Mouse (Mus musculus) Patski (cell line): Measurements from ENCODE around the gene Unc50. TPM values are rescaled to one million over a fixed set of nuclear protein-coding genes. Genes with fewer than 3 reads are reported as not detected.

Source experiments
- ATAC-seq: fragments of 100-300 bp; one replicate; pipeline ENCODE4 v1.8.0; 2021
- CTCF ChIA-PET: fragments of 350-600 bp; sonication (Branson Sonifier 250); formaldehyde crosslinking; loops from one replicate; lab custom pipeline; 2022; ENCODE audit warnings: inconsistent platforms; lab: Charles Lee
- POLR2A ChIA-PET: fragments of 350-600 bp; sonication (Branson Sonifier 250); formaldehyde crosslinking; loops from one replicate; lab custom pipeline; 2022; ENCODE audit warnings: antibody characterized with exemption, inconsistent platforms; lab: Charles Lee
- DNase-seq: peaks from one replicate; pipeline ENCODE4 v3.0.0-alpha.2; 2011; ENCODE audit warnings: low read depth, low spot score
- H3K27me3 ChIP-seq: fragments of 371-371 bp; one replicate; pipeline ENCODE4 v1.5.1; 2021
- CTCF ChIP-seq: fragments of 100-300 bp; IDR thresholded peaks from one replicate; pipeline ENCODE4 v1.5.1; 2021
- in situ Hi-C: fragments of 300-500 bp; cut with MboI; formaldehyde crosslinking; loops from 3 replicates; pipeline ENCODE4 v1.11.1; 2018; ENCODE audit warnings: low pct_unique_long_range_greater_than_20kb, mixed read lengths
- polyA plus RNA-seq: library from polyadenylated mRNA; unstranded; gene quantifications from one replicate; pipeline ENCODE4 v1.2.3, GENCODE M21; 2021

Gene Unc50
- 74.4 TPM for polyA plus RNA-seq

GRCm38 (mm10) chr1:37429366-37430296 lies at the start of gene Unc50, which contains the start of gene Coa5:
TSS of gene Unc50 (plus strand) at chr1:37430139.
TSS of gene Coa5 (minus strand) at chr1:37430103.
- ATAC-seq (peak; percentile 90), DNase-seq (peak; percentile 80)
- in situ Hi-C loops: no loop called here
- POLR2A ChIA-PET: interaction anchor here (0.5 to 1.7 kb wide), 2 partner anchors 10 to 90 kb away, joined by 4 read pairs; no protein-coding TSS in a partner anchor
- H3K27me3 ChIP-seq: no peaks in the 10 kb centered on the region
- CTCF ChIA-PET: interaction anchor here (1.0 to 1.5 kb wide), 2 partner anchors 8 to 11 kb away, joined by 3 to 4 read pairs; no protein-coding TSS in a partner anchor
- no peak for TF ChIP-seq CTCF

GRCm38 (mm10) chr1:37380913-37381312 lies 49.0 kb upstream of the Unc50 start:
- H3K27me3 ChIP-seq: no peaks in the 10 kb centered on the region
- DNase-seq: no peak
- POLR2A ChIA-PET: no interaction called here
- CTCF ChIA-PET: no interaction called here
- in situ Hi-C loops: loop anchor here (25.0 kb wide), 1 partner anchor 594 kb away; no protein-coding TSS in a partner anchor
- ATAC-seq: no peak
- no peak for TF ChIP-seq CTCF

- POLR2A ChIA-PET: no interaction called here
These were observed 45.6 kb upstream of the Unc50 start for GRCm38 (mm10) chr1:37384304-37384703.

GRCm38 (mm10) chr1:37386448-37386971 lies 43.4 kb upstream of the Unc50 start:
- ATAC-seq: no peak
- TF ChIP-seq CTCF: no peak
- in situ Hi-C loops: loop anchor here (25.0 kb wide), 1 partner anchor 599 kb away; no protein-coding TSS in a partner anchor
- ChIA-PET CTCF (no interaction called here), POLR2A (no interaction called here)
- no peak for DNase-seq
- H3K27me3 ChIP-seq: no peaks in the 10 kb centered on the region

More at GRCm38 (mm10) chr1:37384304-37384703, 45.6 kb upstream of the Unc50 start:
- no peak for TF ChIP-seq CTCF
- DNase-seq (no peak), ATAC-seq (no peak)
- CTCF ChIA-PET: no interaction called here
- no peaks in the 10 kb centered on the region for H3K27me3 ChIP-seq
- in situ Hi-C loops: loop anchor here (25.0 kb wide), 1 partner anchor 597 kb away; no protein-coding TSS in a partner anchor

GRCm38 (mm10) chr1:37393174-37393573 lies 36.8 kb upstream of the Unc50 start:
- H3K27me3 ChIP-seq: no peaks in the 10 kb centered on the region
- ChIA-PET POLR2A (no interaction called here), CTCF (interaction anchor here (0.8 kb wide), 1 partner anchor 9 kb away, joined by 4 read pairs; no protein-coding TSS in a partner anchor)
- in situ Hi-C loops: loop anchor here (25.0 kb wide), 1 partner anchor 606 kb away; no protein-coding TSS in a partner anchor
- ATAC-seq (no peak), DNase-seq (no peak)
- TF ChIP-seq CTCF: no peak

GRCm38 (mm10) chr1:37396481-37396880 lies 33.5 kb upstream of the Unc50 start:
- DNase-seq (no peak), ATAC-seq (no peak)
- in situ Hi-C loops: loop anchor here (25.0 kb wide), 1 partner anchor 609 kb away; no protein-coding TSS in a partner anchor
- ChIA-PET POLR2A (no interaction called here), CTCF (interaction anchor here (1.2 kb wide), 1 partner anchor 242 kb away, joined by 3 read pairs; no protein-coding TSS in a partner anchor)
- no peaks in the 10 kb centered on the region for H3K27me3 ChIP-seq
- no peak for TF ChIP-seq CTCF

GRCm38 (mm10) chr1:37398961-37399360 lies 31.0 kb upstream of the Unc50 start:
- in situ Hi-C loops: loop anchor here (25.0 kb wide), 1 partner anchor 612 kb away; no protein-coding TSS in a partner anchor
- POLR2A ChIA-PET: no interaction called here
- no peaks in the 10 kb centered on the region for H3K27me3 ChIP-seq
- no peak for DNase-seq
- ATAC-seq: no peak
- CTCF ChIA-PET: interaction anchor here (1.0 kb wide), 1 partner anchor 51 kb away, joined by 3 read pairs; no protein-coding TSS in a partner anchor
- TF ChIP-seq CTCF: no peak

- TF ChIP-seq CTCF: no peak
- CTCF ChIA-PET: interaction anchor here (0.7 to 1.0 kb wide), 2 partner anchors 51 to 962 kb away, joined by 3 read pairs; no protein-coding TSS in a partner anchor
- H3K27me3 ChIP-seq: no peaks in the 10 kb centered on the region
- POLR2A ChIA-PET: no interaction called here
- ATAC-seq: no peak
- no peak for DNase-seq
- in situ Hi-C loops: loop anchor here (5.0 to 25.0 kb wide), 2 partner anchors 127 to 612 kb away; no protein-coding TSS in a partner anchor
These were observed 30.2 kb upstream of the Unc50 start for GRCm38 (mm10) chr1:37399734-37400133.

- peak; percentile 83 for TF ChIP-seq CTCF
- ChIA-PET POLR2A (no interaction called here), CTCF (interaction anchor here (0.7 to 1.8 kb wide), 5 partner anchors 9 to 129 kb away, joined by 3 to 5 read pairs (median 4); no protein-coding TSS in a partner anchor)
- H3K27me3 ChIP-seq: no peaks in the 10 kb centered on the region
- in situ Hi-C loops: loop anchor here (5.0 kb wide), 1 partner anchor 129 kb away; no protein-coding TSS in a partner anchor
- DNase-seq: peak; percentile 15
- peak; percentile 76 for ATAC-seq
These were observed 28.3 kb upstream of the Unc50 start for GRCm38 (mm10) chr1:37401687-37402086.

- no peaks in the 10 kb centered on the region for H3K27me3 ChIP-seq
- in situ Hi-C loops: no loop called here
- ChIA-PET POLR2A (no interaction called here), CTCF (no interaction called here)
- DNase-seq (no peak), ATAC-seq (no peak)
- TF ChIP-seq CTCF: no peak
These were observed 24.8 kb upstream of the Unc50 start for GRCm38 (mm10) chr1:37405137-37405536.
